Mouse (Mus musculus) megakaryocyte, embryonic 14.5 days (primary cell): ENCODE results near the gene Tatdn2. TPM values are rescaled to one million over a fixed set of nuclear protein-coding genes. Genes with fewer than 3 reads are reported as not detected.
"Not testable (repeated sequence)": the region's sequence is repeated elsewhere in the genome, so short reads cannot be mapped to it uniquely, and the experiment has no call there.

Experiments
- H3K27me3 ChIP-seq: replicated peaks from 2 replicates; pipeline ENCODE3; 2012; ENCODE audit warnings: inconsistent platforms
- H3K36me3 ChIP-seq: replicated peaks from 2 replicates; pipeline ENCODE3; 2012; ENCODE audit warnings: low read length, inconsistent platforms, mixed read lengths
- H3K4me1 ChIP-seq: 2 replicates; pipeline ENCODE4 v1.6.1; 2012; ENCODE audit warnings: inconsistent platforms
- H3K4me3 ChIP-seq: replicated peaks from 2 replicates; pipeline ENCODE3; 2012; ENCODE audit warnings: moderate library complexity, mild to moderate bottlenecking, inconsistent platforms
- H3K9me3 ChIP-seq: 2 replicates; pipeline ENCODE4 v1.6.1; 2012; ENCODE audit warnings: inconsistent platforms
- FLI1 ChIP-seq: IDR thresholded peaks from 2 replicates; pipeline ENCODE4 v1.6.1; 2012; ENCODE audit warnings: low read length, inconsistent platforms, mixed read lengths
- GATA1 ChIP-seq: IDR thresholded peaks from 3 replicates; pipeline ENCODE4 v1.6.1; 2012; ENCODE audit warnings: mixed read lengths, low read length, inconsistent platforms, borderline replicate concordance
- polyA plus RNA-seq: library from polyadenylated mRNA; stranded (reverse); fragments of >175 nt; gene quantifications from 2 replicates; pipeline ENCODE4 v1.2.3, GENCODE M21; 2012; ENCODE audit warnings: low replicate concordance; ENCODE audit not compliant: insufficient read depth

Gene Tatdn2
- polyA plus RNA-seq, 1 experiment = 10.1 TPM

GRCm38 (mm10) chr6:113659648-113660491, 37.0 kb upstream of the Tatdn2 start:
- Histone ChIP-seq H3K9me3 (peaks cover 14% of the 10 kb centered on the region), H3K4me1 (peaks cover 24% of the 10 kb centered on the region)
- TF ChIP-seq GATA1 (no peak), FLI1 (no peak)

GRCm38 (mm10) chr6:113660492-113661352, 36.1 kb upstream of the Tatdn2 start:
- peaks cover 5% of the 10 kb centered on the region for H3K36me3 ChIP-seq
- peaks cover 25% of the 10 kb centered on the region for H3K4me1 ChIP-seq
- H3K9me3 ChIP-seq = peaks cover 14% of the 10 kb centered on the region
- TF ChIP-seq FLI1 = no peak
- no peak for TF ChIP-seq GATA1
- H3K27me3 ChIP-seq = peaks cover 64% of the 10 kb centered on the region
- no peak overlapping the region for H3K4me3 ChIP-seq

More at GRCm38 (mm10) chr6:113659648-113660491, 37.0 kb upstream of the Tatdn2 start:
- no peak overlapping the region for H3K4me3 ChIP-seq
- peaks cover 5% of the 10 kb centered on the region for H3K36me3 ChIP-seq
- H3K27me3 ChIP-seq = peaks cover 61% of the 10 kb centered on the region

- H3K4me3 ChIP-seq = no peak overlapping the region
- peaks cover 70% of the 10 kb centered on the region for H3K27me3 ChIP-seq
- peaks cover 34% of the 10 kb centered on the region for H3K4me1 ChIP-seq
- H3K9me3 ChIP-seq = peaks cover 14% of the 10 kb centered on the region
- H3K36me3 ChIP-seq = peaks cover 5% of the 10 kb centered on the region
- TF ChIP-seq GATA1 (no peak), FLI1 (no peak)
Observed at GRCm38 (mm10) chr6:113661353-113662241, 35.3 kb upstream of the Tatdn2 start.

GRCm38 (mm10) chr6:113662964-113663700, 33.7 kb upstream of the Tatdn2 start:
- peaks cover 74% of the 10 kb centered on the region for H3K27me3 ChIP-seq
- peaks cover 5% of the 10 kb centered on the region for H3K36me3 ChIP-seq
- peaks cover 14% of the 10 kb centered on the region for H3K9me3 ChIP-seq
- H3K4me1 ChIP-seq = peaks cover 47% of the 10 kb centered on the region
- H3K4me3 ChIP-seq = no peak overlapping the region
- TF ChIP-seq GATA1 (no peak), FLI1 (no peak)

GRCm38 (mm10) chr6:113664305-113664704, 32.5 kb upstream of the Tatdn2 start:
- H3K4me3 ChIP-seq = no peak overlapping the region
- peaks cover 55% of the 10 kb centered on the region for H3K4me1 ChIP-seq
- H3K27me3 ChIP-seq = peaks cover 75% of the 10 kb centered on the region
- H3K36me3 ChIP-seq = peaks cover 5% of the 10 kb centered on the region
- H3K9me3 ChIP-seq = peaks cover 14% of the 10 kb centered on the region
- TF ChIP-seq GATA1 (no peak), FLI1 (no peak)

GRCm38 (mm10) chr6:113667611-113668122, 29.2 kb upstream of the Tatdn2 start:
- peaks cover 67% of the 10 kb centered on the region for H3K27me3 ChIP-seq
- no peak overlapping the region for H3K4me3 ChIP-seq
- peaks cover 22% of the 10 kb centered on the region for H3K9me3 ChIP-seq
- peaks cover 46% of the 10 kb centered on the region for H3K4me1 ChIP-seq
- TF ChIP-seq GATA1 (no peak), FLI1 (no peak)
- H3K36me3 ChIP-seq = peaks cover 18% of the 10 kb centered on the region

GRCm38 (mm10) chr6:113668287-113669154, 28.3 kb upstream of the Tatdn2 start:
- Histone ChIP-seq H3K4me3 (peak overlapping the region; percentile 79), H3K4me1 (peaks cover 51% of the 10 kb centered on the region), H3K36me3 (peaks cover 18% of the 10 kb centered on the region), H3K27me3 (peaks cover 64% of the 10 kb centered on the region), H3K9me3 (peaks cover 14% of the 10 kb centered on the region)
- TF ChIP-seq GATA1 = no peak
- TF ChIP-seq FLI1 = no peak

GRCm38 (mm10) chr6:113669821-113670220, 27.0 kb upstream of the Tatdn2 start:
- Histone ChIP-seq H3K9me3 (peaks cover 12% of the 10 kb centered on the region), H3K27me3 (peaks cover 61% of the 10 kb centered on the region), H3K4me3 (no peak overlapping the region), H3K36me3 (peaks cover 18% of the 10 kb centered on the region), H3K4me1 (peaks cover 51% of the 10 kb centered on the region)
- TF ChIP-seq GATA1 = no peak
- no peak for TF ChIP-seq FLI1

- H3K4me1 ChIP-seq = peaks cover 38% of the 10 kb centered on the region
- peaks cover 48% of the 10 kb centered on the region for H3K27me3 ChIP-seq
- H3K36me3 ChIP-seq = peaks cover 18% of the 10 kb centered on the region
- not testable (repeated sequence) for H3K4me3 ChIP-seq
- peaks cover 12% of the 10 kb centered on the region for H3K9me3 ChIP-seq
Observed at GRCm38 (mm10) chr6:113672029-113672428, 24.8 kb upstream of the Tatdn2 start.
